Mouse (Mus musculus): Measurements from ENCODE around the gene C730034F03Rik.
A peak's percentile ranks its signal among the peaks of the same experiment; 100 is the strongest.

The C730034F03Rik gene

DNA sequence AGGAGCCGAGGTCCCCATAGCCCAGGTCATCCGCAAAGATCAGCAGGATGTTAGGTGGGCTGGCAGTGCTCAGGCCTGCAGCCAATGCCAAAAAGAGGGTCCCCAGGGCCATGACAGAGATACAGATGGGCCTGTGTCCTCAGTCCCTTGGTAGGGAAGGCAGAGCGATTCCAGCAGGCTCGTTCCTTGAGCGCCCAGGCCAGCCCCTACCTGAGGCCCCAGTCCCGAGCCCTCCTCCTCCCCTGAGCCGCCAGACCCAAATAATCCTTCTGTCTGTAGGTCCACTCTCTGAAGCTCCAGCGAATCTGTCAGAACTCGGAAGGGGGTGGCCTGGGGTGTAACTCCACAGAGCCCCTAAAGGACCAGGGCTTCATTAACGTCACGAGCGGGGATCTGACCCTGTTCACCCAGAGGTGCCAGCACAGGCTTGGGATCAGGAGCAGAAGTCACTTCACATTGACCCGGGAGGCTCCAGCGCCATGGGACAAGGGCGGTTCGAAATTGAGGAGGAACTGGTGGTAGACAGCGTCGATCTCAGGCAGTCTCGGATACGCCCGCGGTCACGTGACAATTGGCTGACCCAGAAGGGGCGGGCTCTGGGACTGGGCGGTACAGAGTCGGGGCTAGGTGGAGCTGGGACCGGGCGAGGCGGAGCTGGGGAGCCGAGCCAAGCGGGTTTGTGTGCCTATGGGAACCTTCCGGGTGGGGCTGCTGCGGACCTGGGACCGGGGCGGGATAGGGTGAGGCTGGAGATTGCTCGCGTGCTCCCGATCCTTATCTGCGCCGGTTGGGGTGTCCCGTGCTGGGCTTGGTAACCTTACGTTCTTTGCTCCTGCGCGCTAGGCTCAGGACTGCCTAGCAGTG is 46.5 kb downstream of the C730034F03Rik start:
- DNase-seq (ENCODE audit: low read depth): peak; percentile 86

DNA sequence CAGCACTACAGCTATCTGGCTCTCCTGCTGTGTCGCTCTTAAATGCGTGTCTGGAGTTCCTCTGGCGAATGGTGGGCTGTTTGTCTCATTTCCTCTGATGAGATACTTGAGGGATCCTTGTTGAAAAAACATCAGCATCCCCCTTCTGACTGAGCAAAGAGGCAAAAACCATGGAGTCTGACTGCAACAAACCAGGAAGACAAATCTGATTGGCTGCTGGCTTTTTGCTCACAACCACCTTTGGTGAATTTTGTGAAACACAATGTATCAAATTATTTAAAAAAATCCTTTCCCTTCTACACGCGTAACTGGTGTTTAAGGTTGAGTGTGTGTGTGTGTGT is 47.1 kb downstream of the C730034F03Rik start:
- no peak for DNase-seq (ENCODE audit: low read depth)

DNA sequence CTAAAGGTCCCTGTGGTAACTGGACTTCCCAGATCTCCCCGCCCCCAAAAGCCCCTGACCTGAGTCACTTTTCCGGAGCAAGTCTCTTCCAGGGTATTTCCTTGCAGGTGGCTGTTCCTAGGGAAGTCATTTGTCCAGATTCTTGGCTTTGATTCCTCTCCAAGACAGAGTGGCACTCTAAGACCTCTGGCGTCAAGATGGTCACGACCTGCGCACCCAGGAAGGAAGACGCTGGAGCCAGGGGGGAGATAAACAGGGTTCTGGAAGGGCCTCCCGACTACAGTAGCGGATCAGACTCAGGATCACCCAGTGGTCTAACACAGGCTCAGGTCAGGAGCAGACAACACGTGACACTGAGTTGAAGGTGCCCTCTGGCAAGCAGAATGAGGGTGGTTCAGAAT is 47.7 kb downstream of the C730034F03Rik start, which contains the start of gene Arsa:
TSS of gene Arsa (minus strand) at position 335 of the 401 bp plus-strand sequence.
- no peak for DNase-seq (ENCODE audit: low read depth)

DNA sequence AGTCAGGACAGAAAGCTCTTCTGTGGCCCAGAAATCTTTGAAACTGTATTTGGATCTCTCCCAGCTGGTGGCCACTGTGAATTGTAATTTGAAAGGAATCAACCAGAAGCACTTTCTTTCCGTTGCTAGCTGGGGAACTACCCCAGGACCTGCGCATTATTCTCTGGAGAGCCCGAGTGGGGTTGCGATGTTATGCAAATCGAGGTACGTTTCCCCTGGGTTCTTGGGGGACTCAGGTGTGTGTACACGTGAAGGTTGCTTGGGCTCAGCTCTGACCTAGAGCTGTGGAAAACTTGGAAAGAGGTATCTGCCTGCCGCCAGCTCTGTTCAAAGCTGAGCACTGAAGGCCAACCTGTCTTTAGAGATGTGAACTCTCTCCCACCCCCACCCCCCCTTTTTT is 48.4 kb downstream of the C730034F03Rik start:
- no peak for DNase-seq (ENCODE audit: low read depth)

DNA sequence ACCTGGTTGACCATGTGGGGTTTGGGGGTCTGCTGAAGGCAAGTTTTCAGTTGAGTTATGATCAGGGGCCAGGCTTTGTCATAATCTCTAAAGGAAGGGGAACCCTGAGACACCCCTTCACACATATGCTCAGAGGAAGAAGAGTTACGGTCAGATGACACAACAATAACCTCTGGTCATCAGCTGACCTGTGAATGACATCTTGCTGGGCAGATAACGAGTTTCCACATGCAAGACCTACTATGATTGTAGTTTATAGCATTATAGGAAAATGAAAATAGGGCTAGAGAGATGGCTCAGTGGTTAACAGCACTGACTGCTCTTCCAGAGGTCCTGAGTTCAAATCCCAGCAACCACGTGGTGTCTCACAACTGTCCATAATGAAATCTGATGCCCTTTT is 49.2 kb downstream of the C730034F03Rik start:
- DNase-seq (ENCODE audit: low read depth): no peak

All from fibroblast of lung, adult 2 months (primary cell).